Mouse (Mus musculus) spleen, adult 12 weeks (tissue): ENCODE data around the gene Celf2.

Experiments used
- DNase-seq: peaks from one replicate; pipeline ENCODE4 v3.0.0; 2022; ENCODE audit warnings: low spot score

Celf2 gene

DNA sequence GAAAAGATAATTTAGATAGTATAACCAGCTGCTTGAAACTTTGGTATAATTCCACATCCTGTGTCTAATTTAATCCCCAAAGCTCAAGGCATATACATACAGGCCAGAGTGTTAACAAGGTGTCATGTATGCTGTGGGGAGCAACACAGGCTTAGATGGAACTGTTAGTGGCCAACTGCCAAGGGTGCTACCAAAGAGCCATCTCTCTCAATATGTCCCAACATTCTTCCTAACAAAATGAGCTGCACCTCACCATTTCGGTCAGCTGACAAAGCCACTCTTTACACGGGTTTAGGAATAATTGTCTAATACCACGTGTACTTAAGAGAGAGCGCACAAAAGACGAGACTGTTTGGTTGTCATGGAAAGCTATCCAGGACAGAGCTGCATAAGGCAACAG, 782.0 kb downstream of the Celf2 start:
- DNase-seq: no peak

DNA sequence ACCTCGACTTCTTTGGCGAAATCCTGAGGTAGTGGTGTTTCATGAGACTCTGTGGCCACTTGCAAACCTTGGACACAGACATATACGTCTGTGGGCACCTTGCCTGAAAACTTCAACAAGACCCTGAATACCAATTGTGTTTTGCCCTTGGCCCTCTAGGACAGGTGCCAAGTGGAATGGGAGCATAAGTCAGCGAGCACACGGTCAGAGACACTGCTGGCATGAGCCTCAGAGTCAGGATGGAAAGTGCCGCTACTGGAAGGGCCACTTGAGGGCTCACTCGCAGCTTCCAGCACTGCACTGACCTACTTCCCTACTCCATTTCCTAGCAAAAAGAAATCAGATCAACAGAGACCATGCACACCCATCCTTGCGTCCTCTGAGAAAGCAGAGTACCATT, 783.3 kb downstream of the Celf2 start:
- DNase-seq: no peak

DNA sequence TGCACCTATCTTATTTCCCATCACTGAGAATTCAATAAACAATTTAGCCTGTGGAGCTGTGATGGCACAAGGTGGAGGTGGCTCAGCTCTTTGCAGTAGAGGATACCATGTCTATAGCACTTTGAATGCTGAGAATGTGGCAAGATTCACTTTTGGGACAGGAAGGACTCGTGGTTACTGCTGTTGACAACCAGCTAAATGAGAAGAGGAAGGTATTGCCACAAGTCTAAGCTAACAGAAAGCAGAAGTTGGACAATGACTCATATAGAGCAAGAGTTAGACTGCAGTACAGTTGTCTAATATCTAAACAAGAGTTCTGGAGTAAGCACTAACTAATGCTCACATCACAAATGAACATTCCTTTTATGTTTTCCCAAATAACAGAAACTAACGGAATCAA, 785.8 kb downstream of the Celf2 start:
- DNase-seq: no peak

DNA sequence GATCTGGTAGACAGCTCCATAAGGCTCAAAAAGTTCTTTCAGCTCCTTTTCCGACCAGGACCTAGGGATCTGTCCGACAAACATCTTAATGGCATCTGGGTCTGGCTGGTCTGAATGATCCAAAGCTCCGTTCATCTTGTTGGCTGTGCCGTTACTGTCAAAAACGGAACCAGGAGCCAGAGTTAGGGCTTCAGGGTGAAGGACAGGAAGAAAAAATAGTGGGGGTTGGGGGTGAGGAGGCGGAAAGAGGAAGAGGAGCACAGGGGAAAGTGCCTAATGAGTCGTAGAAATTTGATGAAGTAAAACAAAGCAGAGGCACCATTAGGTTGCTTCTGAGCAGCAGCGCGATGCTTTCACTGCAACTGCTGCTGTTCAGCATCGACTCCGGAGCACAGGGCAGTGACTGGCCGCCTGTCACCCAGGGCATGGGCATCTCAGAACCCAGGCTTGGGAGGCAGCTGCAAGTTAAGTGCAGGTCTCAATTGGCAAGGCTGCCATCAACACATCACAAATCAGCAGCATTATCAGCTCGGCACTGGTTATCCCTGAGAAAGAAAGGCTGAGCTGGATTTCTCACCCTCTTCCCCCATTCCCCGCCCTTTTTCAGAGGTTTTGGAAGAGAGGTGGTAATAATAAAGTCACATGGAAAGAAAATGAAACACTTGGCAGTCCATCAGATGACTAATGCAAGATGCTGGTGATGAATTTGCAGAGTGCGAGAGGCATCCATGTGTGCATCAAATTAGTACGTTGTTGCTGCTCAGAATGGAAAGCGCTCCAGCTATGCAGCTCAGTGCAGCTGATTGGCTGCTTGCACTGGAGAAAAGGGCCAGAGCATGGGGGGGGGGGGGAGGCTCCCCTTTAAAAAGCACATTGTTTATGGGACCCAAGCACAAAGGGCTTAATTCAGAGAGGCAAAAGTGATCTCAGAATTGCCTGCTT, 787.6 kb downstream of the Celf2 start:
- DNase-seq: no peak

DNA sequence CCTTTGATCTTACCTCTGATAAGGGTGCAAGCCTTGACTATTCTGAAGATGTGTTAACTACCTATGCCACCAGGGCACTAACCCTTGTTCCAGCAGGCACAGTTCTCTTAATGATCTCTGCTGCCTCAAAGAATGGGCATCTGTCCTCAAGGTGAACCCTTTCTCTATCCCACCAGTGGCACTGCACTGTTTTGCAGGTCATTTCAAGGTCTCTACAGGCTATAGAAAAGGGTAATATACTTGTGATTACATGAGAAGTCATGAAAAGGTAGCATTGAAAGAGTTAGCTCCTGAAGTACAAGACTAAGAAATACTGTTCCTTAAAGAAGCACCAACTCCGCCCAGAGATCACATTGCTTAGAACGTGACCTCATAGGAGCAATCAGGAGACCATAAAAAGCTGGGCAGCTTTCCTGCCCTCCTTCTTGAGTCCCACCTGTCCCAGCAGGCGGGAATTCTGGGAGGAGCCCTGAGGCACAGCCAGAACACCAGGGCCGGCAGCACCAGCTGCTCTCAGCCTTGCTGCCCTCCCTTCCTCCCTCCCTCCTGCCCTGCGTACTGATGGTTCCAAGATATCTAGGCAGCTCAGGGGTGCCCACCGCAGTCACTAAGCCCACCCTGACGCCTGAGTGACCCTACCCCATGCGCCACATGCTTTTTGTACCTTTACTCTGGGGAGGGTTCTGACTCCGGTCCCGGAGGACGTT, 788.5 kb downstream of the Celf2 start:
- no peak for DNase-seq

DNA sequence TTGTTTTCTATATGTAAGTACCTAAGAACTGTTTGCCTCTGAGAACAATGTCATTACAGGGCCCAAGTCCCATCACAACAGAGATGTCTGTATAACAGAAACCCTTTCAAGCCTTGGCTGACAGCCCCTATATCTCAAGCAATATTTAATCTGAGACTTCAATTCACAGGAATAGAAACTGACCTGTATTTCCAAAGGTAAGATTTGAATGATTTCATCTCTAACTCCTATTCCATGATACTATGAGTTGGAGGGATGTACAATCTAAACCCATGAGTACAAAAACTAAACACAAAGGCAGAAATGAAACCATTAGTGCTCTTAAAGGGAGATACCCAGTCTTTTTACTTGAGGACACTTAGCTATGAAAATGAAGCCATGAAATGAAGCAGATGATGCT, 790.5 kb downstream of the Celf2 start:
- DNase-seq: no peak

DNA sequence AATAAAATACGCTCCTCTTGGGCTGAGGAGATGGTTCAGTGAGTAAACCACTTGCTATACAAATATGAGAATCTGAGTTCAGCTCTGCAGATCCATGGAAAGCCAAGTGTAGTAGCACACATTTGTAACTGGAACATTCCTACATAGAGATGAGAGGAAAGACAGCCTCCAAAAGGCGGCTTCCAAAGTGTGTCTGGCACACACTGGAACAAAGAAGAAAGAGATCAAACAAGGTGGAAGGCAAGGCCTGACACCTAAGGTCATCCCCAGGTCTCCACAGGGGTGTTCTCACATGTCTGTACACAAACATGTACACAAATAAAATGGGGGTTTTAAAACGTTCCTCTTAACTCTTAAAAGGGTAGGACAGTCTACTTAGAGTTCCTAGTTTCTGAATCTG, 791.4 kb downstream of the Celf2 start:
- no peak for DNase-seq

DNA sequence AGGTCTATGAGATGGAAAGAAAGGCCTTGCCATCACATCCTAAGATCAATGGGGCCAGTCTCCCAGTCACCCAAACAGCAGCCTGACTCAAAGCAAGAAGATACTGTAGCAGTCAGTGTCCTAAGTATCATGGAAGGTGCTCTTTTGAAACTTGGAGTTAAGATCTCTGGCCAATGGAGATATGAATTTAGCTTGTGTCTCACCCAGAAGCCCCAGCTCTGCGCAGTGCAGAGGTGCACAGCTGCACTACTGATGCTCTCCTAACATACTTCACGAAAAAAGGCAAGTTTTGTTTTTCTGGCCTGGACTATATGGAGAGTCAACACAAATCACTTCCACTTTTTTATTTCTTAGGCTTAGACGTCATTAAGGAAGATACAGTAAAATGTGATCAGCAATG, 793.8 kb downstream of the Celf2 start:
- DNase-seq: no peak

DNA sequence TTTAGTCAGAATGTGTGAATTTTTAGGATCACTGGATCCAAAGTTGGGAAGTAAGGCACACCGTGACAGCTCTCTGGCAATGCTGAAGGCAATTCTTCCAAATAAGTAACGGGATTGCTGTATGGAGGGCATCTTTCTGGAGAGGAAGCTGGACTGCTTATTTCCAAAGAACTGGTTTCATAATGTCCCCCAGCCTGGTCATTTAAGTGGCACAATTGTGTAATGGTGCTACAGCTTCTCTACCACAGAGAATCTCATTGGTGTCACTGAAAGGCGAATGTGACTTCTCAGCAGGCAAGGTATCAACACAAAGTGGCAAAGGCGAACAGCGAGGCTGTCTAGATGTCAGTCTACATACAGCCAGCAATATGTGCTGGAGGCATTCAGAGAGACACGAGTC, 795.8 kb downstream of the Celf2 start:
- DNase-seq: no peak

DNA sequence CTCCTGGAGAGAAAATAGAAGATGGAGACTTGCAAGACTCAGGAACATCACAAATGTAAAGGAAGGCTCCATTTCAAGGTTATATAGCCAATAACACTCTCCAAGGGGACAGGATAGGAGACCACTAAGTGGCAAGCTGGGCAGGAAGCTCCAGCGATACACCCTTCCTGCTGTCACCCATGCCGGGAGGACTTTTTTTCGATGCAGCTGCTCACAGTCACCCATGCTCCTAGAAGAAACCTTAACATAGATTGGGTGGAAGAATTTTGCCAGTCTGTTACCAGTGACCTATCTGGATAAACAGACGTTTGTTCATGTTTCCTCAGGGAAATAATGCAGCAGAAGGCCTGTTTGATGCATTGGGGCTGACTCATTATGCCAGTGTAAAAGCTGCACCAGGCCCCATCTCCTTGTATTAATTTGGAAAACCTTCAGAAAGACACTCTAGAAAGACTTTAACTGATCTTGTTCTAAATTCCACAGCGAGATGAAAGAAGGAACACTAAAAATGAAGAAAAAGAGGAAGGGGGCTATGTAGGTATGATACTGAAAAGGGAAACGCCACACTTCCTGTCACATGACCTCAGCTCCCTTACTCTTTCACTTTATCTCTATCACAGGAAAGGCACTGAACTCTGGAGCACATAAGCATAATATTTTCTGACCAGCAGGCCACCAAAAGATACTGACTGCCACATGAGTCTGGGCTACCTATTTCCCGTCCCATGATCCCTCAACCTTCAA, 798.5 kb downstream of the Celf2 start:
- no peak for DNase-seq

DNA sequence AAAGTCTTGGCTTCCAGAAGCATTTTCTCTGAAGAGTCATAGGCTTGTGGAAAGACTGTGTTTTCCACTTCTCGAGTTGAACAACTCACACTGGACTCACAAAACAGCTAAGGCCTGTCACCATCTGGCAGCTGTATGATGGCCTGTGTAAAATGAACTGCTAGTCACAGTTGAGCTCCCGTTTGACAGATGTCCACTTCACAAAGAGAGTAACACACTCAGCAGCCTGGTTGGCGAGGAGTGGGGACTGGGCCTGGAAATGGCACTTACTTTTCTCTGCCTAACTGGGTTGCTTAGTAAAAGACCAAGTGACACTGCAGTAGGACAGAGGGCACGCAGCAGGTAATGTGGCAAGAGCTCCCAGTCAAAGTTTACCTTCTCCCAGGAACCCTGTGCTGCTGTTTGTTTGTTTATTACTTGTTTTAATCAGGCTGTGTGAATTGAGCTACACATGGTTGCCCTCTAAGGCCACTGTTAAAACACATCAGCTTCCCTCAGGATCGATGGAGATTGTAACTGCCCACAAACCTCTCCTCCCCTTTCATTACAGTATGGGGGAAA, 801.3 kb downstream of the Celf2 start:
- DNase-seq: no peak

DNA sequence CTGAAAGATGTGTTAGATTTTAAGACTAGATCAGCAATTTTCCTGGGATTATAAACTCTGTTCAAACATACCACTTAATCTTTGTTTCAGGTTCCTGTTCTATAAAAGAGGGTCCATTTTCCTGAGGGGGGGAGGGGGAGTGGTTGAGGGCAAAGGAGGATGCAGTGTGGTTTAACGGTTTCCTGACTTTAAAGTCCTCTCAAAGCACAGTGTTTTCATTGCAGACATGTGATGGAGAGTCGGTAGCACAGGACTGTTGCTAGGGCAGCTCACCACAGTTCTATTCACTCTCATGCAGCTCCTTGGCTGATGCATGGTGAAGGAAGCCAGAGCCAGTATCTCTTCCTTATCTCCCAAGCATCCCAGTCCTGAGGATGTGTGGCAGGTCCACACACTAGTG, 802.1 kb downstream of the Celf2 start:
- DNase-seq: no peak

DNA sequence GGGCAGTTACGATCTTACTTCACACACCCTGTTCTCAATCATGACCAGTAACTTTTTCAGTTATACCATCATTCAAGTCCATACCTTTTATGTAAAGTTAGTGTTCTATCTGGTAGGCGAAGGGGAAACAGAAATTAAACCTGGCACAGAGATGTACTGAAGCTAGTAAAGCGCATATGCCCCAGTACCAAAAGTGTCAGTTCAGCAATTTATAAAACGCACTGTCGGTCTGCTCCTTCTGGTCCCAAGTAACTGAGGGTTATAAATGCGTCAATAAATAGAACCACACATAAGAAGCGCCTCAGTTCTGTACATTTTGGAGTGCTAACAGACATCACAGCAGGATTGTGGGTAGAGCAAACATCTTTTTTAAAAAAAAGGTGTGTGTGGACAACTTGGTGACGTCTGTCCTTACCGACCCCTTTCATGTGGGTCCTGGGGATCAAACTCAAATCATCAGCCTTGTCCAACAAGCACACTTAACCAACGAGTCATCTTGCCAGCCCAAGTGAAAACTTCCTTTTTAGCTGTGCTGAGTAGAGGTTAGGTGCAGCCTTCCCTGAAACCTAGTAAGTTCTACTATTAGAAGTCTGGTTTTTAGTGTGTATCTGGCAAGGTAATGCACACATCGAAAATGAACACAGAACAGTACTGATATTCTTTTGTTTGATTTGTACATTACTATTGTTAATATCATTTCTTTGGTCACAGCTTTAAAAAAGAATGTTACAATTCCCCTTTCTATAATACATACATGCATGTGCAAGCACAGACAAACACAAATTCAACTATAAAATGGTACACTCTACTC, 803.2 kb downstream of the Celf2 start:
- DNase-seq: no peak

DNA sequence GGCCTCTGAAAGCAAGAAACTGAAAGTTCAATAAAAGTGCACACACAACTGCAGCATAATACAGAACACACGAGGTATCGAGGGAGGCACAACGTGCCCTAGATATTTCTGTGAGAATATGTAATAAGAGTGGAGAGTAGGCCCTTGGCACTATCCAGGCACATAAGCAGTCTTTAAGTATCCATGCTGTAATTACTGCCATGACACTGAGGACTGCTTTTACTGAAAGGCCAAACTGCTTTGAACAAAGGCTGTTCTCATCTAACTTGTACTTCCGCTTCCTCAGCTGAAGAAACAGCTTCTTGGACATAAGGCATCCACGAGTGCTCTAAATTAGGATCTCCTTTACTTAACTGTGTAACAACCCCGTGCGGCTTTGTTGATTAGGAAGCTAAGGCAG, 803.9 kb downstream of the Celf2 start:
- no peak for DNase-seq

DNA sequence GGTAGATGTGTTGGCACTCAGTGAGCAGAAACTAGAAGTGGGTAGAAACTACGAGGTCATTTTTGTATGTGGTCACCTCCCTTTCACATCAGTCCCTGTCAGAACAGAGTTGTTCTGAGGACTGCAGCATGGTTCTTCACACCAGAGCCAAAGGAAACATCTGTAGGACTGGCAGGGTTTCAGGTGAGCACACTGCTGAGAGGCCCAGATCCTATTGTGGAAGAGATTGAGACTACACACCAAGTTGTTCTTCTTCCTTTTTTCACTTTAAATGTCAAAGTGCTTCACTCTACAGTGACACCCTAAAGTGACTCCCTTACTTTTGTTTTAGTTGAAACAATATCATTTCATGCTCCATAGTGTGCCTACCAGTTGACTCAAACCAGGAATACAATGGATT, 804.6 kb downstream of the Celf2 start:
- DNase-seq: no peak

DNA sequence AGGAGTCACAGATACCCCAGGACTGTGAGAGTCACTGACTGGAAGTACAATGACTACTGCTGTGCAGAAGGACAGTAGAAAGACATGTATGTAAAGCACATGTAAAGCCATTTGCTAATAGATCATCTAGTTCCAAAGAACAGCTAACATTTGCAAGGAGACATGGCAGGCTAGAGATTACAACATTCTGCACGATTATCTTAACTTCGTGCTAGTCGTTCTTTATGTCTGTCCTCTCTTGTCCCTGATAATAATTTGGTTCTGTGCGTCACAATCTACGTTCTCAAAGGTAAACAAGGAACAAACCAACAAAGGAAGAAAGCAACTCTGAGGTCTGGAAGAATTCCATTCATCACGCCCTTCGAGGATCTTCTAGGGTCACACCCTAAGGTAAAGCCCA, 805.0 kb downstream of the Celf2 start:
- DNase-seq: no peak

DNA sequence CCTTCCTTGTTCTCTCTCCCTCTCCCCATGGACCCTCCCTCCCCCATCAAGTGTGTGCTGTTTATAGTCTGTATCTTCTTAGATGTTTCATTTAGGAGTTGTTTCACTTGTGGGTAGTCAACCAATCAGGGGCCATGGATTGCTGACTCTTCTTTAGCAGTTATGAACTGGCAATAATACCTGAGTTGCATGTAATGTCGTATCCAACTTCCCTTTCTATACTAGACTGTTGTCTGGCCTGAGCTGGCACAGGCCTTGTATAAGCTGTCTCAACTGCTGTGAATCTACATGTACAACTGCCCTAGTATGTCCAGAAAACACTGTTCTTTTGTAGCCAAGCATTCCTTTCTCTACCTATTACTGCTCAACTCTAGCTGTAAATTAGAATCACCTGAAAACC, 813.0 kb downstream of the Celf2 start:
- no peak for DNase-seq

DNA sequence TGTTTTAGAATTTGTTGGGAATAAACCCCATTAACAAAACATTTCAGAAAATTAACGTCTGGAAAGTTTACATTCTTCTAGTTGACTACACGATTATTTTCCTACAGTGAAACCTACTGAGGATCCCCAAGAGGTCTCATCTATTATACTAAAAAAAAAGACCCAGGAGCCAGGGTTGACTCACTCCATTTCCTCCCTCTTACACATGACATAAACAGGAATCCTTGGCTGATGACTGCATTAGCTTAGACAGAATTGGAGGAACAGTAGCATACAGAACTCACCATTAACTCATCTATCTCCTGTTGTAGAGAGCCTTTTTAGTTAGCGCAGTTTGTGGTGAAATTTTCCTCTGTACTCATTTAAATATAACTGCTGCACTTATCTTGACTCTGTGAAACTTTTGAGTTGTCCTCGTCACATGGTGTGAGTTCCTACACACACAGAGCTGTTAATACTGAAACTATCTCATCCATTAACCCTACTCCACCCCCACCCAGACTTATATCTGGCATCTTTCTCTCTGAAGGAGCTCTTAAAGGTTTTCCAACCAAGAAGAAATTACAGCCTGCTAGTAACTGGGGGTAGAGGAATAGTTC, 813.9 kb downstream of the Celf2 start:
- no peak for DNase-seq

DNA sequence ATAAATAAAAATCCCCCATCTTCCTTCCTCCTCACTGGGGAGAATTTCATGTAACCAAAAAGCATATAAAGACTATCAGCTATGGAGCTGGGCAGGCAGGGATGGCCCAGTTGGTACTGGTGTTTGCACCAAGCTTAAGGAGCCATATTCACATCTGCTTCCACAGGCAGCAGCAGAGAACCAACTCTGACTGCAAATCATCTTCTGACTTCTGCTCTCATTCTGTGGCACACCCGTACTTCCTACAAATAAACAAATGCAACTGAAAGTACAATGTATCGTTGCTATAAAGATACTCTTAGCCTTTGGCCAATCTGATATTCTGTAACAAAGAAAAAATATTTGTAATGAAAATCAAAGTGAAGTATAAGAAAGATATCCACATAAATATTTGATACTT, 819.7 kb downstream of the Celf2 start:
- no peak for DNase-seq

DNA sequence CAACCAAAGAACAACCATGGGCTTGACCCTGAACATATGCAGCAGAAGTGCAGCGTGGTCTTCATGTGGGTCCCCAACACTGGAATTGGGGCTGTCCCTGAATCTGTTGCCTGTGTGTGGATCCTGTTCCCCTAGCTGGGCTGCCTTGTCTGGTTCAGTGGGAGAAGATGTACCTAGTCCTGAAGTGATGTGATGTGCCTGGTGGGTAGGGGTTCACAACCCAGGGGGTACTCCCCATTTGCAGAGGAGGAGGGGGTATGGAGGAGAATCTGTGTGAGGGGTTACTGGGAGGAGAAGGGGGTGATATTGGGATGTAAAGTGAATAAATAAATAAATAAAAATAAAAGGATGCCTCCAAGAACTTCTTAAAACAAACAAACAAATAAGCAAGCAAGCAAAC, 831.1 kb downstream of the Celf2 start:
- no peak for DNase-seq

DNA sequence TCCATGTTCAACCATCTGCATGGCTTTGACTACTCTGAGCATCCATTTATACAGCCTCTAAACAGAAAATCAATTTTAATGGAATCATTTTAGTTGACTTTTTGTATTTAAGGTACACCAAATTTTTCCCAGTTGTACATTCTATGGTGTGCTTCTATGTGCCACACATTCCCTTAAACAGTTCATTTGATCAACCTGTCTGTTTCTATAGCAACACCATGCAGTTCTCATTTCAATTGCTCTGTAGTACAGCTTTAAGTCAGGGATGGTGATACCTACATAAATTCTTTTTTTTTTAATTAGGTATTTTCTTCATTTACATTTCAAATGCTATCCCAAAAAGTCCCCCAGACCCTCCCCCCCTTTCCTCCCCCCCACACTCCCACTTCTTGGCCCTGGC, 831.9 kb downstream of the Celf2 start:
- DNase-seq: no peak
